Mouse (Mus musculus) kidney, embryonic 15.5 days (tissue): ENCODE measurements around the gene B430218F22Rik. TPM values are rescaled to one million over a fixed set of nuclear protein-coding genes. Genes with fewer than 3 reads are reported as not detected.
"Not testable (repeated sequence)": the region's sequence is repeated elsewhere in the genome, so short reads cannot be mapped to it uniquely, and the experiment has no call there.

Experiments used
- ATAC-seq: fragments of 200-750 bp; cut with Nextera tagmentation; replicated peaks from 2 replicates; pipeline ENCODE4 v1.8.0; 2017; ENCODE audit warnings: moderate TSS enrichment; ENCODE audit not compliant: low FRiP score
- H3K27ac ChIP-seq: fragments of 300-500 bp; sonication (generic); 2 replicates; pipeline ENCODE4 v1.5.1; 2015; ENCODE audit warnings: mild to moderate bottlenecking, inconsistent platforms
- H3K27me3 ChIP-seq: fragments of 300-500 bp; sonication (generic); 2 replicates; pipeline ENCODE4 v1.6.1; 2015; ENCODE audit warnings: inconsistent platforms
- H3K36me3 ChIP-seq: fragments of 300-500 bp; sonication (generic); 2 replicates; pipeline ENCODE4 v1.6.1; 2015; ENCODE audit warnings: inconsistent platforms
- H3K4me1 ChIP-seq: fragments of 300-500 bp; sonication (generic); 2 replicates; pipeline ENCODE4 v1.6.1; 2015; ENCODE audit warnings: inconsistent platforms
- H3K4me2 ChIP-seq: fragments of 300-500 bp; sonication (generic); 2 replicates; pipeline ENCODE4 v1.6.1; 2015; ENCODE audit warnings: moderate library complexity, mild to moderate bottlenecking, inconsistent platforms
- H3K4me3 ChIP-seq: fragments of 300-500 bp; sonication (generic); replicated peaks from 2 replicates; pipeline ENCODE4 v1.5.1; 2015; ENCODE audit warnings: mild to moderate bottlenecking, inconsistent platforms
- H3K9ac ChIP-seq: fragments of 300-500 bp; sonication (generic); 2 replicates; pipeline ENCODE4 v1.6.1; 2015; ENCODE audit warnings: mild to moderate bottlenecking, inconsistent platforms
- H3K9me3 ChIP-seq: fragments of 300-500 bp; sonication (generic); replicated peaks from 2 replicates; pipeline ENCODE4 v1.6.1; 2016; ENCODE audit warnings: inconsistent platforms
- WGBS: fragments of 180-500 bp; shearing (Covaris S2); methylation state at CpG from one replicate; pipeline ENCODE4 v1.1.7; 2015; ENCODE audit warnings: mixed read lengths; 5-methylcytosine and 5-hydroxymethylcytosine counted together
- polyA plus RNA-seq: library from polyadenylated mRNA; unstranded; fragments of >200 nt; fragmentation: Nextera tagmentation; extraction: Ambion mirVana; gene quantifications from 2 replicates; pipeline ENCODE4 v1.2.1, GENCODE M21; 2015

The B430218F22Rik gene
- polyA plus RNA-seq: 0.99 and 1.1 TPM in 2 replicates

DNA sequence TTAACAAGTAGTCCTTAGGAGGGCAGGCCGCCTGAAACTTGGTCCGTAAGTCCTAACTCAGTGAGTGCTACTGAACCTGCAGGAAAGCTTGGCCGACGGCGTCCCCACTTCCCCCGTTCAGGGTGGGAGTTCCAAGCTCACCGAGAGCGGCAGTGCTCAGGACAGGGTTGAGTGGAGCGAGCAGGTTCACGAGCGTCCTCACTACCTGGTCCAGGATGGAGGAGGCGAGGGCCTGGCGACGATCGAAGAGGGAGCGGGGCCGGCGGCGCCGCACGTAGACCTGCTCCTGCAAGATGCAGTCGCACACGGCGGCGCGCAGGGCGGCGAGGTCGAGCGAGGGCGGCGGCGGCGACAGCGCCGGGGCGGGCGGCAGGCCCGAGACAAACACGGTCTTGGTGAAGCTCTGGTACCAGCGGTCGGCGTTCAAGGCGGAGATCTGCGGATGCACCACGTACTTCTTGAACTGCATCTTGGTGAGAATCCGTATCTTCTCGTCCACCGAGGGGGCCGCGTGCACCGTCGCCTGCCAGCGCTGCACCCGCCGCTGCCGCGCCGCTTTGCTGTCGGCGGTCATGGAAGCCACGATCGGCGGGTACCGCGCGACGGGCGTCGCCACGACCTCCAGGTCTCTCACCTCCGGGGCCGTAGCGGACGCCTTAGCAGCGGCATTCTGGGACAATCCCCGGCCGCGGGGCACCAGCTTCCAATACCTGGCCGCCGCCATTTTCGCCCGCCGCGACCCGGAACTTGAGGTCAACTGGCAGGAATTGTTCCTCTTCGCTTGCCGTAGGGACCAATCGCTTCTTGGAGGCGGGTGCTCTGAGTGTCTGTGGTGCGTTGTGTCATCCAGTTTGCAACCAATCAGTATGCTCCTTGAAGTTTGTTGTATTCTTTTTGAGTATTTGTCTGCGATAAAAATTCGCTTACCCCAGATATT, at the start of gene B430218F22Rik, which contains the start of gene Mrps30:
Gene B430218F22Rik, plus strand, starts transcription at position 120 of the 937 bp plus-strand sequence.
Gene Mrps30, minus strand, starts transcription at position 742 of the 937 bp plus-strand sequence.
- H3K9ac ChIP-seq: peak within 1 kb of the TSS; percentile 86
- H3K4me3 ChIP-seq: peak within 1 kb of the TSS; percentile 91
- peak within 1 kb of the TSS; percentile 68 for H3K4me2 ChIP-seq
- no peaks in the 10 kb centered on the region for H3K27me3 ChIP-seq
- H3K36me3 ChIP-seq: peaks cover 33% of the 10 kb centered on the region
- ATAC-seq: peak; percentile 98
- peak within 1 kb of the TSS; percentile 84 for H3K27ac ChIP-seq
- H3K4me1 ChIP-seq: peaks cover 9% of the 10 kb centered on the region
- under 1% methylated on average over 92 of the region's 93 CpGs for WGBS
- H3K9me3 ChIP-seq: no peaks in the 10 kb centered on the region

DNA sequence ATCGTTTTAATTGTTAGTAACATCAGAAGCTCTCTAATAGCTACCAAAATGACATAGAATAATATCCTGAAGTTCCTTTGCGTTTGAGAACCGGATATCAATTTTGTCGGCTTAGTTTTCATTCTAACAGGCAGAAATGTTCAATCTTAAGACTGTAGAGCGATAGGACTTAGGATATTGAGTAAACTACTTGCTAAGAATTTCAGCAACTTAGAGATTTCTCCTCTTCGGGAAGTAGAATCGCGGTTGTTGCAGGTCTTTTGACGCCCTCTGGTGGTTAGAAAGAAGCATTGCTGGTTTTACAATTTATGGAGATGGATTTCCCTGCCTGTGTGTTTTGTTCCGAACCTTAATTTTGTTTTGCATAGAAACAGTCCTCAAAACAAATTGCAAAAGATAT, 36.2 kb upstream of the B430218F22Rik start:
- H3K36me3 ChIP-seq: no peaks in the 10 kb centered on the region
- WGBS: 25% methylated on average over 10 of the region's 10 CpGs
- H3K27me3 ChIP-seq: no peaks in the 10 kb centered on the region
- no peaks in the 10 kb centered on the region for H3K4me1 ChIP-seq
- no peaks in the 10 kb centered on the region for H3K9me3 ChIP-seq
- H3K9ac ChIP-seq: no peak overlapping the region
- no peak for ATAC-seq
- no peak overlapping the region for H3K4me2 ChIP-seq
- H3K27ac ChIP-seq: no peak overlapping the region
- no peak overlapping the region for H3K4me3 ChIP-seq

DNA sequence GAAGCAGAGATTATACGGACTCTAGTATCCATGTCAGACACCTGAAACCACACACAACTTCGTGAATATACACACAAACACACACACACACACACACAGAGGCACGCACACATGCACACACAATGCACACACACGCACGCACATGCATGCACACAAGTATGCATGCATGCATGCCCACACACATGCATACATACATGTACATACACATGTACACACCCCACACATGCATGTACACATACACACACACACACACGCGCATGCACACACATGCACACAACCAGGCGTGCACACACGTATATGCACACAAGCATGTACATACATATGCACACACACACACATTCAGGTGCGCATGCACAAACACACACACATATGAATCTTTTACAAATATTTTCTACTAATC, 35.6 kb upstream of the B430218F22Rik start:
- Histone ChIP-seq H3K9me3 (no peaks in the 10 kb centered on the region), H3K27me3 (no peaks in the 10 kb centered on the region), H3K4me2 (no peak overlapping the region), H3K36me3 (no peaks in the 10 kb centered on the region), H3K9ac (no peak overlapping the region), H3K4me3 (no peak overlapping the region), H3K4me1 (no peaks in the 10 kb centered on the region), H3K27ac (no peak overlapping the region)
- WGBS: 92% methylated on average over 10 of the region's 10 CpGs
- no peak for ATAC-seq

DNA sequence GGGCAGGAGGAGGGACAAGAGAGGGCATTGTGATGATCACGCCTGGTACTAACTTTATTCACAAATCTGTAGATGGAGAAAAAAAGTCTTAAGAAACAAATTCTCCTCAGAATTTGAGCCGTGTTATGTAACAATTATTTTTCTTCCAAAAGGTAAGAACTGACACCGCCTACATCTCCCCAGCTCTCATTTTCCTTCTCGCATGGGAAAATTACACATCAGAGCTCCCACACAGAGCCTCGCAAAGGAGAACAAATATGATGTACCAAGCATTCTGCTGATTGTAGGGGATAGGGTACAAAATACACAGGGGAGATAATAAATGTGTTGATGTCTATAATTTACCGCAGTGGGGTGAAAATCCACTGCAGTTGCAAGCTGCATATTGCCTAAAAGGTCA, 23.1 kb upstream of the B430218F22Rik start:
- no peaks in the 10 kb centered on the region for H3K36me3 ChIP-seq
- H3K4me1 ChIP-seq: no peaks in the 10 kb centered on the region
- H3K4me2 ChIP-seq: no peak overlapping the region
- 90% methylated on average over 6 of the region's 6 CpGs for WGBS
- no peaks in the 10 kb centered on the region for H3K27me3 ChIP-seq
- no peaks in the 10 kb centered on the region for H3K9me3 ChIP-seq
- no peak overlapping the region for H3K4me3 ChIP-seq
- no peak for ATAC-seq
- no peak overlapping the region for H3K9ac ChIP-seq
- H3K27ac ChIP-seq: no peak overlapping the region

DNA sequence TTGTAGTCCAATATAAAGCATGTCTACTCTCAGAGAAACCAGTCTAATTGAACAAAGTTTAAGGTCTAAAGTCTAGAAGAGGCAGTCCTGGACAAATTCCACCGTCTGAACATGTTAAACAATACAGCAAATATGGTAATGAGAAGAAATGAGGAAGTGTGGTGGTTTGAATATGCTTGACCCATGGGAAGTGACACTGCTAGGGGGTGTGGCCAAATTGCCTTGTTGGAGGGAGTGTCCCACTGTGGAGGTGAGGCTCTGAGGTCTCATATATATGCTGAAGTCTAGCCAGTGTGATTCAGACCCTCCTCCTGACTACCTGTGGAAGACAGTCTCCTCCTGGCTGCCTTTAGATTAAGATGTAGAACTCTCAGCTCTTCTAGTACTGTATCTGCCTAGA, 20.7 kb upstream of the B430218F22Rik start:
- no peak for ATAC-seq
- H3K36me3 ChIP-seq: no peaks in the 10 kb centered on the region
- H3K9ac ChIP-seq: no peak overlapping the region
- no peaks in the 10 kb centered on the region for H3K27me3 ChIP-seq
- no peaks in the 10 kb centered on the region for H3K9me3 ChIP-seq
- no peak overlapping the region for H3K4me2 ChIP-seq
- no peak overlapping the region for H3K27ac ChIP-seq
- WGBS: 78% methylated on average over 1 of the region's 1 CpGs
- no peaks in the 10 kb centered on the region for H3K4me1 ChIP-seq
- no peak overlapping the region for H3K4me3 ChIP-seq

DNA sequence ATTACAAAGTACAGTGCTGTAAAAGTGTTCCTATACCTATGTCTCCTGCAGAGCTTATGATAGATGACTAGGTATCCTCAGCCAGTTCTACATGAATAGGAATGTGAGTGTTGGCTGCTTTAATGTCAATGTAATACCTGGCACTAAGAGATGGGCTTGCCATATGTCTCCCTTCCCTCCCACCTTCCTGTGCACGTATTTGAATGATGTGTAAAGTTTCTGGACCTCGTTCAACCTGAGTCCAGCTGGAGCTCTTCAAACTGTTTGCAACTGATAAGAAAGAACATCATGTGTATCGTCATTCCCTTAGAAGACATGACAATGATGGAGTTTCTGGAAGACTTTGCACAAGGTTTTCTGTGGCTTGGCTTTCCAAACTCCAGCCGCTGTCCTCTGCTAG, 13.6 kb upstream of the B430218F22Rik start:
- ATAC-seq: no peak
- H3K4me2 ChIP-seq: no peak overlapping the region
- no peak overlapping the region for H3K9ac ChIP-seq
- no peak overlapping the region for H3K27ac ChIP-seq
- peaks cover 7% of the 10 kb centered on the region for H3K36me3 ChIP-seq
- no peaks in the 10 kb centered on the region for H3K9me3 ChIP-seq
- no peak overlapping the region for H3K4me3 ChIP-seq
- H3K27me3 ChIP-seq: no peaks in the 10 kb centered on the region
- WGBS: 74% methylated on average over 4 of the region's 4 CpGs
- no peaks in the 10 kb centered on the region for H3K4me1 ChIP-seq

DNA sequence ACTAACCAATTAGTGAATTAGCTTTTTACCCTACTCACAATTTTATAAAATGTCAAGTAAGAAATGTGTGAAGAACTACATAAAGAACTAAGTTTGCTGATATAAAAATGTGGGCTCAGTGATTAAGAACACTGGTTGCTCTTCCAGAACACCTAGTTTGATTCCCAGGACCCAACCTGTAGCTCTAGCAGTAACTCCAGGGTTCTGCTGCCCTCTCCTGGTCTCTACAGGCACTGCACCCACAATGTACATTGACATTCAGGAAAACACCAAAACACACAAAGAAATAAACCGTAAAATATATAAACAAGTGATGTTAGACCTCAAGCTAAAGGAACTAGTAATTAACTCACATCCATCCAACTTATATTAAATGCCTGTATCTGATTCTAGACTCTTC, 7.3 kb upstream of the B430218F22Rik start:
- WGBS: 76% methylated on average over 1 of the region's 1 CpGs
- Histone ChIP-seq H3K36me3 (peaks cover 61% of the 10 kb centered on the region), H3K9ac (no peak overlapping the region), H3K4me3 (no peak overlapping the region), H3K27me3 (no peaks in the 10 kb centered on the region), H3K9me3 (no peaks in the 10 kb centered on the region), H3K4me2 (no peak overlapping the region), H3K4me1 (no peaks in the 10 kb centered on the region), H3K27ac (no peak overlapping the region)
- ATAC-seq: no peak

DNA sequence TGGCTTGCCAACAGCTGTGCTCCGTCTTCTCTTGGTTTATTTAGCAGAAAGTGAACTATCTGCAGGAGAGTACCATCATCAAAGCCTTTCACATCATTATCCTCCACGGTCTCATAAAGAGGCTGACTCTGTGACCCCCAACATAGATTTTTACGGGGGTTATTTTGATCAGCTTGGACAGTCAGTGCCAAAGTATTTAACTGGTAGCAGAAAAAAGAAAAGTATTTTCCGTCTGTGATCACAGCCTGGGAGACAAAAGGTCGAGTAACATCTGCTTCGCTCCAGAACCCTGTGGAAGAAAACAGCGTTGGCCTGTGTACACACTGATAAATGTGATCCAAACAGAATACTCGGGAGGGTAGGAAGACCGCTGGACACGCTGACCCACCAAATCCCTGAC, 6.0 kb upstream of the B430218F22Rik start:
- no peak overlapping the region for H3K9ac ChIP-seq
- 0 out of 2 replicates have a peak overlapping the region, but pooled peaks have one; percentile 45 for H3K27ac ChIP-seq
- WGBS: 39% methylated on average over 10 of the region's 10 CpGs
- H3K4me1 ChIP-seq: no peaks in the 10 kb centered on the region; the same call in 1 of the 2 replicates
- ATAC-seq: peak; percentile 81
- H3K4me2 ChIP-seq: no peak overlapping the region
- H3K36me3 ChIP-seq: peaks cover 70% of the 10 kb centered on the region
- H3K4me3 ChIP-seq: no peak overlapping the region
- no peaks in the 10 kb centered on the region for H3K9me3 ChIP-seq
- H3K27me3 ChIP-seq: no peaks in the 10 kb centered on the region

DNA sequence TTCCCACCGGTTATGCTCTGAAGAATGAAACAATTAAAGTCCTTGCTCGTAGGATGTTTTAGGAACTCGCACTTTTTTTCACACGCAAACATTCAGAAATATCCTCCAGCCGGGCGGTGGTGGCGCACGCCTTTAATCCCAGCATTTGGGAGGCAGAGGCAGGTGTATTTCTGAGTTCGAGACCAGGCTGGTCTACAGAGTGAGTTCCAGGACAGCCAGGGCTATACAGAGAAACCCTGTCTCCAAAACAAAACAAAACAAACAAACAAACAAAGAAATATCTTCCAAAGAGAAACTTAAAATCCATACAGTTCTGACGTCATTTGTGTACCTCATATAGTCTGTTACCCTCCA, 995 bp downstream of the B430218F22Rik start:
- peak; percentile 71 for ATAC-seq
- not testable (repeated sequence) for H3K4me1 ChIP-seq, H3K27ac ChIP-seq, H3K27me3 ChIP-seq, H3K9ac ChIP-seq, H3K9me3 ChIP-seq
- H3K36me3 ChIP-seq: peaks cover 27% of the 10 kb centered on the region
- peak overlapping the region; percentile 68 for H3K4me2 ChIP-seq
- H3K4me3 ChIP-seq: peak overlapping the region; percentile 91
- WGBS: 10% methylated on average over 10 of the region's 10 CpGs

DNA sequence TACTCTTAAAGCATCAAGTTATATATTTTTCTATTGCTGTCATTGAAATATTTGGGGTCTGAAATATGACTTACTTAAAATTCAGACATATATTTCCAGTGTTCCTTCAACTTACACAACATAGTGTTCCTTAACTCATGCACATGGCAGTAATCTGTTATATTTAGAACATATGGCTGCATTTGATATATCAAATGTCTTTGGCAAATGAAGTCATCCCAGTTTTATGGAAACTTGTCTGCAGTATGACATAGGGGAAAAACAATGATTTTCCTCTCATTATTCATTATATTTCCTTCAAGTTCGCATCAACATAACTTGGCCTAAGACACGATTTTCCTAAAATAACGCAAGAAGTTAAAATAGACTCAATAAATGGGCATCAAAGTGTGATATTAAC, 9.4 kb downstream of the B430218F22Rik start:
- H3K4me1 ChIP-seq: no peaks in the 10 kb centered on the region
- 80% methylated on average over 3 of the region's 3 CpGs for WGBS
- no peaks in the 10 kb centered on the region for H3K9me3 ChIP-seq
- H3K4me2 ChIP-seq: no peak overlapping the region
- no peak overlapping the region for H3K27ac ChIP-seq
- H3K27me3 ChIP-seq: no peaks in the 10 kb centered on the region
- ATAC-seq: no peak
- H3K4me3 ChIP-seq: no peak overlapping the region
- no peak overlapping the region for H3K9ac ChIP-seq
- no peaks in the 10 kb centered on the region for H3K36me3 ChIP-seq

DNA sequence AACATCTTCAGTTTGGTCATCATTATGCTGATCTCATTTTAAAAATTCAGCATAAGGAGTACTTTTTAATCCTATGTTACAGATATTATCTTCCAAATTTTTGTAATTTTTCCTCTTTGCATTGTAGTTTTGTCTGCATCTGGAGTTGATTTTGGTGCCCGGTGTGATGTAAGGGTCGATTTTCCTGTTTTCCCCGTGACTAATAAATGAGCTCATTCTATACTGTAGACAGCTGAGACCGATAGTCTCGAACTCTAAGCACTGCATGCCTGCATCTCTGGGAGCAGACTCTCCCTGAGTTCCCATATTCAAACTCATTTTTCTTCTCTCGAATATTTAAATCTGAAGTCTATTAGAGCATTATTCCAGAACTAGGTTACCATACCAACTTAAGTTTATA, 13.9 kb downstream of the B430218F22Rik start:
- H3K27me3 ChIP-seq: peaks cover 6% of the 10 kb centered on the region; the same call in 1 of the 2 replicates
- H3K4me2 ChIP-seq: no peak overlapping the region
- 75% methylated on average over 6 of the region's 6 CpGs for WGBS
- H3K9ac ChIP-seq: no peak overlapping the region
- no peaks in the 10 kb centered on the region for H3K9me3 ChIP-seq
- H3K36me3 ChIP-seq: no peaks in the 10 kb centered on the region
- ATAC-seq: no peak
- no peak overlapping the region for H3K4me3 ChIP-seq
- H3K27ac ChIP-seq: no peak overlapping the region
- H3K4me1 ChIP-seq: no peaks in the 10 kb centered on the region

DNA sequence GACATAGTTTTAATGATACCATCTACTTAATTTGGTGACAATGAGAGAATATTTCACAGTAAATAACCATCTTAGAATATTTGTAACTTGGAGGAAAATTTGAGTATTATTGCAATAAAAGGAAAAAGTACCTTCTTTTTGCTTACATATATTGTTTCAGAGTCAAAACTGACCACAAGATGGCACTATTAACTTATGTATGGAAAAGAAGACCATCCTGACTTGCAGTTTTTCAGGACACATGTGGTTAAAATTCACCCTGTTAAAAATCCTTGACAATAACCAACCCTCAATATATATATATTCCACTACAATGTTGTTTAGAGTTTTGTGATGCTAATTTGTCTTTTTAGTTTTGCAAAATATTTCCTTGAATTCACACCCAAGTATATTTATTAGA, 17.1 kb downstream of the B430218F22Rik start:
- no peak overlapping the region for H3K27ac ChIP-seq
- H3K9ac ChIP-seq: no peak overlapping the region
- H3K4me2 ChIP-seq: no peak overlapping the region
- ATAC-seq: no peak
- H3K36me3 ChIP-seq: no peaks in the 10 kb centered on the region
- peaks cover 6% of the 10 kb centered on the region; the same call in 1 of the 2 replicates for H3K27me3 ChIP-seq
- no peak overlapping the region for H3K4me3 ChIP-seq
- H3K4me1 ChIP-seq: no peaks in the 10 kb centered on the region
- no peaks in the 10 kb centered on the region for H3K9me3 ChIP-seq
